In genomic region chr4:63785466-63785865, GRCm38 (mm10) we compare ENCODE assay signal across 24 mouse cellular contexts. TPM values are rescaled to one million over a fixed set of nuclear protein-coding genes. Genes with fewer than 3 reads are reported as not detected.
DNase-seq lines count a peak whose midpoint lies in the region; ATAC-seq and TF ChIP-seq lines count a peak whose summit lies in the region.
"Had no signal": no experiment of that assay in that cellular context is flagged by ENCODE, and none has a peak within 500 bp of the region (broad histone marks: within the 10 kb centered on the region; RNA-seq: fewer than 3 reads in every experiment).

No protein-coding gene starts in this region.

- no peak overlapping the region for H3K9ac ChIP-seq in kidney, postnatal 0 days (ENCODE audit: low read depth, low read length)
- no peak overlapping the region for H3K9ac ChIP-seq in lung, postnatal 0 days (replicated peaks; ENCODE audit: low read depth)
- H3K9ac ChIP-seq: forebrain, embryonic 15.5 days; hindbrain, embryonic 12.5 days; hindbrain, embryonic 15.5 days had no signal

- no peaks in the 10 kb centered on the region for H3K4me1 ChIP-seq in kidney, postnatal 0 days (replicated peaks; ENCODE audit: insufficient read depth, low read length)
- no peaks in the 10 kb centered on the region for H3K4me1 ChIP-seq in lung, postnatal 0 days (ENCODE audit: insufficient read depth, low read depth, low read length)
- H3K4me1 ChIP-seq in lung, adult 2 months (ENCODE audit: control insufficient read depth, insufficient read depth, low read length), result no peaks in the 10 kb centered on the region
- H3K4me1 ChIP-seq: forebrain, embryonic 15.5 days; hindbrain, embryonic 12.5 days; hindbrain, embryonic 15.5 days had no signal

- no peak for TF ChIP-seq POLR2A in lung, adult 2 months (IDR thresholded peaks at IDR 0.05; ENCODE audit: borderline replicate concordance, extremely low read depth, low read depth, low read length)

- in situ Hi-C loops in Patski (cut with MboI; ENCODE audit: low pct_unique_long_range_greater_than_20kb), result no loop called here

- DNase-seq in kidney, postnatal 0 days (ENCODE audit: low spot score), result peak; percentile 19
- DNase-seq in kidney, adult 9 months, result no peak
- peak; percentile 10 for DNase-seq in lung, postnatal 0 days (ENCODE audit: low spot score)
- no peak for DNase-seq in lung, adult 2 months
- peak; percentile 70 for DNase-seq in 3T3-L1 (ENCODE audit: low read depth, low spot score)
- no peak for DNase-seq in Patski (ENCODE audit: low read depth, low spot score)
- no peak for DNase-seq in frontal cortex, postnatal 10 days (ENCODE audit: low spot score in 2 of 2)
- no peak for DNase-seq in testis, postnatal 14 days (ENCODE audit: low spot score)
- DNase-seq: adrenal gland, postnatal 10 days; adrenal gland, postnatal 36 days; B cell, adult 2 months; cerebellum, adult 18-20 months; cerebellum, adult 9-10 months; cerebellum, postnatal 14 days; gastrocnemius, postnatal 10 days; heart, adult 11 months had no signal

- no peak overlapping the region for H3K4me2 ChIP-seq in kidney, postnatal 0 days (ENCODE audit: low read length)
- no peak overlapping the region for H3K4me2 ChIP-seq in lung, postnatal 0 days (replicated peaks; ENCODE audit: low read depth, low read length)
- H3K4me2 ChIP-seq: forebrain, embryonic 15.5 days; heart, embryonic 11.5 days; hindbrain, embryonic 12.5 days; hindbrain, embryonic 15.5 days had no signal

- TF ChIP-seq EP300 in lung, postnatal 0 days (IDR thresholded peaks at IDR 0.05), result no peak

- 45% methylated on average over 2 of the region's 2 CpGs for WGBS in kidney, postnatal 0 days
- 19% methylated on average over 2 of the region's 2 CpGs for WGBS in lung, postnatal 0 days
- 29% methylated on average over 2 of the region's 2 CpGs for WGBS in lung, adult 2 months

- no peaks in the 10 kb centered on the region for H3K27me3 ChIP-seq in kidney, postnatal 0 days (ENCODE audit: insufficient read depth, low read length)
- H3K27me3 ChIP-seq in lung, postnatal 0 days (replicated peaks; ENCODE audit: insufficient read depth, low read length), result no peaks in the 10 kb centered on the region
- no peaks in the 10 kb centered on the region for H3K27me3 ChIP-seq in Patski
- H3K27me3 ChIP-seq: CH12.LX; forebrain, embryonic 15.5 days; hindbrain, embryonic 12.5 days; hindbrain, embryonic 15.5 days had no signal

- H3K27ac ChIP-seq in kidney, postnatal 0 days, result no peak overlapping the region
- no peak overlapping the region for H3K27ac ChIP-seq in lung, postnatal 0 days (ENCODE audit: low read length)
- H3K27ac ChIP-seq: forebrain, embryonic 15.5 days; hindbrain, embryonic 12.5 days; hindbrain, embryonic 15.5 days had no signal

- no peaks in the 10 kb centered on the region for H3K36me3 ChIP-seq in kidney, postnatal 0 days (ENCODE audit: insufficient read depth, low read length)
- no peaks in the 10 kb centered on the region for H3K36me3 ChIP-seq in lung, postnatal 0 days (ENCODE audit: insufficient read depth, low read length)
- H3K36me3 ChIP-seq: forebrain, embryonic 15.5 days; G1E; hindbrain, embryonic 12.5 days; hindbrain, embryonic 15.5 days had no signal

- CTCF ChIA-PET in Patski (lab: Charles Lee), result no interaction called here

- H3K9me3 ChIP-seq in kidney, postnatal 0 days (replicated peaks; ENCODE audit: low read length), result no peaks in the 10 kb centered on the region
- no peaks in the 10 kb centered on the region for H3K9me3 ChIP-seq in lung, postnatal 0 days (ENCODE audit: low read length)
- H3K9me3 ChIP-seq: forebrain, embryonic 15.5 days; hindbrain, embryonic 12.5 days; hindbrain, embryonic 15.5 days had no signal

- POLR2A ChIA-PET in Patski (lab: Charles Lee), result no interaction called here

- ATAC-seq in kidney, postnatal 0 days (replicated peaks; ENCODE audit: low FRiP score, low read depth), result no peak
- no peak for ATAC-seq in lung, postnatal 0 days
- peak; percentile 35 for ATAC-seq in Patski
- ATAC-seq: forebrain, embryonic 15.5 days had no signal

- no peak overlapping the region for H3K4me3 ChIP-seq in kidney, postnatal 0 days (replicated peaks; ENCODE audit: low read depth, low read length)
- H3K4me3 ChIP-seq in lung, postnatal 0 days (ENCODE audit: low read depth, low read length), result no peak overlapping the region
- H3K4me3 ChIP-seq in lung, adult 2 months (replicated peaks; ENCODE audit: extremely low read depth, low read depth, low read length), result no peak overlapping the region
- H3K4me3 ChIP-seq: forebrain, embryonic 15.5 days; hindbrain, embryonic 12.5 days; hindbrain, embryonic 15.5 days had no signal

- no peak for TF ChIP-seq CTCF in kidney, postnatal 0 days (IDR thresholded peaks at IDR 0.05; ENCODE audit: low read depth)
- TF ChIP-seq CTCF in lung, postnatal 0 days (IDR thresholded peaks at IDR 0.05), result no peak
- TF ChIP-seq CTCF in lung, adult 2 months (IDR thresholded peaks at IDR 0.05; ENCODE audit: insufficient read depth, low read length), result no peak
- no peak for TF ChIP-seq CTCF in Patski (IDR thresholded peaks at IDR 0.05)

RNA-seq across cellular contexts. Expression of gene Tnfsf15, which starts 40.6 kb away (rescaled TPM):
- 0.55 and 0.77 TPM in 2 replicates for polyA plus RNA-seq in kidney, postnatal 0 days (2015; fragmentation: Nextera tagmentation; extraction: Ambion mirVana)
- 1.0 and 1.4 TPM in 2 replicates for polyA plus RNA-seq in lung, postnatal 0 days (2015; fragmentation: Nextera tagmentation; extraction: Ambion mirVana)
- polyA plus RNA-seq in lung, adult 2 months (2012; rRNA removed), result 0.56 and 0.57 TPM in 2 replicates
- polyA plus RNA-seq in Patski (2021), result 0.03 TPM
- polyA plus RNA-seq: forebrain, embryonic 11.5 days; forebrain, embryonic 15.5 days; G1E; heart, embryonic 14.5 days had no signal

Comparison
In these comparisons a context has a peak if more than half of its experiments do, and no peak if none do; other contexts are left out.
1. DNase-seq: peak in kidney, postnatal 0 days (single experiment), lung, postnatal 0 days (single experiment) and 3T3-L1 (single experiment); none in kidney, adult 9 months (single experiment), lung, adult 2 months (single experiment), Patski (single experiment), frontal cortex, postnatal 10 days (0 of 2) and testis, postnatal 14 days (single experiment).